Mouse (Mus musculus): ENCODE data around the gene Dgkq. TPM values are rescaled to one million over a fixed set of nuclear protein-coding genes. Genes with fewer than 3 reads are reported as not detected.

Dgkq gene
- polyA plus RNA-seq, 1 experiment from 2014 or later, result 10.7 TPM

DNA sequence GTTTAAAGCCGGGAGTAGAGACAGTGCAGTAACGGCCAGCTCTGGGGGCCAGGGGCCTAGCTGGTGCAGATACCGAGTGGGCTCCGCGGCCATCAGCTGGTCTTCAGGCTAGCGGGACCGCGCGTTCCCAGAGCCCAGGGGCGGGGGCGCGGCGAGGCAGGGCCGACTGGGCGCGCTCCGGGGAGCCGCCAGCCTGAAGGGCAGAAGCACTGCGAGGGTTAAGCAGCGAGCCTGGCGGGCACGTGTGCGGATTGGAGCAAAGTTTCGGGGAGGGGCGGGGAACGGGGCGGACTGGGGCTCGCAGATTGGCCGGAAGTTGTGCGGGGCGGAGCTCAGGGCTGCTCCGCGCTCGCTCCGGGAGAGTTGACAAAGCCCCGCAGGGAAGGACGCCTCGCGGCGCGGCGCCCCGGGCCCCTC, 24.4 kb upstream of the Dgkq start:
- H3K27ac ChIP-seq (ENCODE audit: low read length), result peak overlapping the region; percentile 50; the same call in 1 of the 2 replicates
- H3K4me2 ChIP-seq (ENCODE audit: low read depth, low read length), result peak overlapping the region; percentile 83
- H3K9ac ChIP-seq (ENCODE audit: low read length), result peak overlapping the region; percentile 89
- H3K27me3 ChIP-seq (ENCODE audit: control insufficient read depth, insufficient read depth, low read length), result no peaks in the 10 kb centered on the region
- H3K4me3 ChIP-seq (replicated peaks; ENCODE audit: low read length), result peak overlapping the region; percentile 81
- H3K4me1 ChIP-seq (ENCODE audit: control insufficient read depth, insufficient read depth, low read length), result peaks cover 19% of the 10 kb centered on the region
- ATAC-seq (ENCODE audit: insufficient read depth, low FRiP score), result peak; percentile 96
- no peaks in the 10 kb centered on the region for H3K36me3 ChIP-seq (ENCODE audit: control insufficient read depth, insufficient read depth, low read length)
- H3K9me3 ChIP-seq (replicated peaks; ENCODE audit: control insufficient read depth, low read length), result no peaks in the 10 kb centered on the region
- under 1% methylated on average over 37 of the region's 43 CpGs for WGBS

DNA sequence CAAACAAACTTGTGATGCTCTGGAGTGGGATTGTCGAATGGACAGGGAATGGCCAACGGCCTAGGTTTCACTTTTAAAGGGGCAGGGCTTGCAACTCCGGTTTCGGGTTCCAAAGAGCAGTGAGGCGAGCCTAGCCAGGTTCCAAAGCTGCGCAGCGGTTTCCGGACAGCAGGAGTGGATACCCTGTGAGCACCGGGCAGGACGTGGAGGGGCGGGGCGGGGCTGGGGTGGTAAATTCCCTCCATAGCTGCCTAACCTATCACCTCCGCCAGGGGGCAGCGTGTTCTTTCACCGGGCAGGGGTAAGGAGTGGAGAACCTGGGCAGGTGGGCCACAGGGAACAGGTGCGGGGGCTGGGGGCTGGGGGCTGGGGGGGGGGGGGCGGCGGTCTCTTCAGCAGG, 22.8 kb upstream of the Dgkq start, which contains the start of gene Fgfrl1:
Gene Fgfrl1 (plus strand): TSS at position 112 of the 400 bp plus-strand sequence.
- H3K36me3 ChIP-seq (ENCODE audit: control insufficient read depth, insufficient read depth, low read length), result no peaks in the 10 kb centered on the region
- H3K4me3 ChIP-seq (replicated peaks; ENCODE audit: low read length), result peak within 1 kb of the TSS; percentile 81
- H3K27ac ChIP-seq (ENCODE audit: low read length), result no peak within 1 kb of the TSS
- H3K4me1 ChIP-seq (ENCODE audit: control insufficient read depth, insufficient read depth, low read length), result peaks cover 16% of the 10 kb centered on the region
- no peaks in the 10 kb centered on the region for H3K27me3 ChIP-seq (ENCODE audit: control insufficient read depth, insufficient read depth, low read length)
- H3K9ac ChIP-seq (ENCODE audit: low read length), result peak within 1 kb of the TSS; percentile 81
- ATAC-seq (ENCODE audit: insufficient read depth, low FRiP score), result 0 out of 2 replicates have a peak, but pooled peaks have one; percentile 8
- H3K9me3 ChIP-seq (replicated peaks; ENCODE audit: control insufficient read depth, low read length), result no peaks in the 10 kb centered on the region
- 2% methylated on average over 16 of the region's 18 CpGs for WGBS
- H3K4me2 ChIP-seq (ENCODE audit: low read depth, low read length), result peak within 1 kb of the TSS; percentile 83

DNA sequence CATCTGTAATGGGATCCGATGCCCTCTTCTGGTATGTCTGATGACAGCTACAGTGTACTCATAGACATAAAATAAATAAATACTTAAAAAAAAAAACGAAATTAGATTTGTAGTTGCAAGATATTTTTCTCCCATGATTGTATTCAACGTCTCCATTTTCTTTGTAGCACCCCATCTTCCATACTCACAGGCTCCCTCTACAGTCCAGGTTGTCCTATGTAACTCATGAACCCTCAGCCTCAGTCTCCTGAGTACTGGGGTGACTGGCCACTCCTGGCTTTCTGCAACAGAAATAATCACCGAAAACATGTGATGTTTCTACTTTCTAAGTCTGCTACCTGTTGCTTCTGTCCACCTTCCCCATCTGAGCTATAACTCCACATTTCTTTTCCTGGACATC, 21.7 kb upstream of the Dgkq start:
- no peaks in the 10 kb centered on the region for H3K36me3 ChIP-seq (ENCODE audit: control insufficient read depth, insufficient read depth, low read length)

DNA sequence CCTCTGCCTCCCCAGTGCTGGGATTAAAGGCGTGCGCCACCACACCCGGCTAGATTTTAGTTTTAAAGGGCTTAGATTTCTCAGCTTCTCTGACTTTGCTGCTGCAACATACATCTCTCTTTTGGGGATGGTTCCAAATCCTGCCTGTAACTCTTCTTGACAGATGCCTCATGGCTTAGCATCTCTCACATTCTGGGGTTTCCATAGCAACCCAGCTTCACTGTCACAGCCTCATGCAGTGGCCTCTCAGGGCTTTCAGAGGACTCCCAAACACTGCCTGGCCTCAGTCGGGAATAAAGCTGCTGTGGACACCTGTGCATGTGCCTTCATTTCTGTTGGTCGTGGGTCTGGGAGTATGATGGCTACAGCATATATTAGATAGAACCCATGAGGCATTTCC, 19.6 kb upstream of the Dgkq start:
- ATAC-seq (ENCODE audit: insufficient read depth, low FRiP score), result no peak
- 76% methylated on average over 5 of the region's 5 CpGs for WGBS

More for the DNA sequence above, 21.7 kb upstream of the Dgkq start:
- Histone ChIP-seq H3K27ac (ENCODE audit: low read length) (no peak overlapping the region), H3K4me1 (ENCODE audit: control insufficient read depth, insufficient read depth, low read length) (peaks cover 11% of the 10 kb centered on the region), H3K4me2 (ENCODE audit: low read depth, low read length) (no peak overlapping the region), H3K9me3 (replicated peaks; ENCODE audit: control insufficient read depth, low read length) (no peaks in the 10 kb centered on the region), H3K9ac (ENCODE audit: low read length) (no peak overlapping the region), H3K4me3 (replicated peaks; ENCODE audit: low read length) (no peak overlapping the region), H3K27me3 (ENCODE audit: control insufficient read depth, insufficient read depth, low read length) (no peaks in the 10 kb centered on the region)
- 64% methylated on average over 4 of the region's 4 CpGs for WGBS
- no peak for ATAC-seq (ENCODE audit: insufficient read depth, low FRiP score)

DNA sequence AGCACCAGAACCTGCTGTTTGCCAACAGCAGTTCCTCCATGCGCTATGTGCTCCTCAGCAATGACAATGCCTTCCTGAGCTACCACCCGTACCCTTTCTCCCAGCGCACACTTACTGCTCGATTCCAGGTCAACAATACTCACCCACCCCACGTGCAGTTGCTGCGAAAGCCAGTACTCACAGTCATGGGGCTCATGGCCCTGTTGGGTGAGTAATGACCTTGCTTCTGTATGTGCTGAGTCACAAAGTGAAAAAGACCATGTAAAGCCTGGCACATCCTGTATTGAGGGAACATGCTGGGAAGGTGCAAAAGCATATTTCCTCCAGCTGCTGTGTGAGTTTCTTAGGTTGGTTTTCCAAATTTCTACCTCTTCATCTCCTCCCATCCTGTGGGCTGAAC, 11.4 kb upstream of the Dgkq start:
- no peak overlapping the region for H3K4me2 ChIP-seq (ENCODE audit: low read depth, low read length)
- H3K36me3 ChIP-seq (ENCODE audit: control insufficient read depth, insufficient read depth, low read length), result no peaks in the 10 kb centered on the region
- H3K9ac ChIP-seq (ENCODE audit: low read length), result no peak overlapping the region
- no peaks in the 10 kb centered on the region for H3K9me3 ChIP-seq (replicated peaks; ENCODE audit: control insufficient read depth, low read length)
- H3K27me3 ChIP-seq (ENCODE audit: control insufficient read depth, insufficient read depth, low read length), result no peaks in the 10 kb centered on the region
- H3K4me1 ChIP-seq (ENCODE audit: control insufficient read depth, insufficient read depth, low read length), result peaks cover 14% of the 10 kb centered on the region
- WGBS, result 91% methylated on average over 6 of the region's 6 CpGs
- no peak overlapping the region for H3K4me3 ChIP-seq (replicated peaks; ENCODE audit: low read length)
- H3K27ac ChIP-seq (ENCODE audit: low read length), result no peak overlapping the region
- ATAC-seq (ENCODE audit: insufficient read depth, low FRiP score), result no peak

More for the DNA sequence above, 19.6 kb upstream of the Dgkq start:
- H3K4me2 ChIP-seq (ENCODE audit: low read depth, low read length), result no peak overlapping the region
- H3K9me3 ChIP-seq (replicated peaks; ENCODE audit: control insufficient read depth, low read length), result no peaks in the 10 kb centered on the region
- no peak overlapping the region for H3K27ac ChIP-seq (ENCODE audit: low read length)
- H3K36me3 ChIP-seq (ENCODE audit: control insufficient read depth, insufficient read depth, low read length), result no peaks in the 10 kb centered on the region
- no peak overlapping the region for H3K4me3 ChIP-seq (replicated peaks; ENCODE audit: low read length)
- no peaks in the 10 kb centered on the region for H3K4me1 ChIP-seq (ENCODE audit: control insufficient read depth, insufficient read depth, low read length)
- no peak overlapping the region for H3K9ac ChIP-seq (ENCODE audit: low read length)
- no peaks in the 10 kb centered on the region for H3K27me3 ChIP-seq (ENCODE audit: control insufficient read depth, insufficient read depth, low read length)

DNA sequence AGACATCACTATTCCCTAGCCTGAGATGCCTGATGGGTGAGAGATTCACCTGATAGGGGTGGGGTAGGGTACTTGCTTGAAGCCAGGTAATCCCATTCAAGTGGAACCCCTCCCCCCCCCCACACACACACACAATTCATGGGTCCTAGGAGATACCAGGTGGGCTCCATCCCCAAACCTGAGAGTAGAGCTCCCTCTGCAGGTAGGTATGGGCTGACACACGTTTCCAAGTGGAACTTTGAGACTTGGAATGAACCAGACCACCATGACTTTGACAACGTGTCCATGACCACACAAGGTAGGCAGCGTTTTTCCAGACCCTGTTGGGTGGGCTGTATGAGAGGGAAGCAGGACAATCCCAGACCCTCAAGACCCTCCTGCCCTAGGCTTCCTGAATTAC, 10.4 kb upstream of the Dgkq start:
- no peak for ATAC-seq (ENCODE audit: insufficient read depth, low FRiP score)
- no peak overlapping the region for H3K9ac ChIP-seq (ENCODE audit: low read length)
- H3K36me3 ChIP-seq (ENCODE audit: control insufficient read depth, insufficient read depth, low read length), result no peaks in the 10 kb centered on the region
- WGBS, result 49% methylated on average over 3 of the region's 3 CpGs
- no peak overlapping the region for H3K4me3 ChIP-seq (replicated peaks; ENCODE audit: low read length)
- no peak overlapping the region for H3K27ac ChIP-seq (ENCODE audit: low read length)
- no peak overlapping the region for H3K4me2 ChIP-seq (ENCODE audit: low read depth, low read length)
- H3K27me3 ChIP-seq (ENCODE audit: control insufficient read depth, insufficient read depth, low read length), result no peaks in the 10 kb centered on the region
- H3K4me1 ChIP-seq (ENCODE audit: control insufficient read depth, insufficient read depth, low read length), result peaks cover 17% of the 10 kb centered on the region
- H3K9me3 ChIP-seq (replicated peaks; ENCODE audit: control insufficient read depth, low read length), result no peaks in the 10 kb centered on the region

DNA sequence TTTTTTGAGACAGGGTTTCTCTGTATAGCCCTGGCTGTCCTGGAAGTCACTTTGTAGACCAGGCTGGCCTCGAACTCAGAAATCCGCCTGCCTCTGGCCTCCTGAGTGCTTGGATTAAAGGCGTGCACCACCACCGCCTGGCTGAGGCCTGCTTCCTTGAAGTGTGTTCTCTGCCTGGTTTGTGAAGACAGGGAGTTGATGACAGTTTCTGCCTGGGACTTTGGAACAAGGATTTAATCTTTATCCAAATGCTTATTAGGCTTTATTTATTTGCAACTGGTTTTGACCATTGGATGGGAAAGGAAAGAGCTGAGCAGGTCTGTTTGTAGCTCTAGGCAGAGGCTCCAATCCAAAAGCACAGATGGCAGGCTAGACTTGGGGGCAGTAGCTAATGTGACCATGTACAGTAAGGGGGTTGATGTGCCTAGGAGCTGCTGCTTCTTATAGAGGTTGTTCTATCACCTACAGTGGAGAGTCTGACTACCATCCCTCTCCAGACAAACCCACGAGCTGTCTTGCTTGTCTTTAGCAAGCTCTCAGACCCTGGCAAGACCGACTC, 8.9 kb upstream of the Dgkq start:
- 88% methylated on average over 6 of the region's 6 CpGs for WGBS
- ATAC-seq (ENCODE audit: insufficient read depth, low FRiP score), result no peak
- Histone ChIP-seq H3K4me2 (ENCODE audit: low read depth, low read length) (no peak overlapping the region), H3K27me3 (ENCODE audit: control insufficient read depth, insufficient read depth, low read length) (no peaks in the 10 kb centered on the region), H3K27ac (ENCODE audit: low read length) (no peak overlapping the region), H3K36me3 (ENCODE audit: control insufficient read depth, insufficient read depth, low read length) (no peaks in the 10 kb centered on the region), H3K9ac (ENCODE audit: low read length) (no peak overlapping the region), H3K4me3 (replicated peaks; ENCODE audit: low read length) (no peak overlapping the region), H3K9me3 (replicated peaks; ENCODE audit: control insufficient read depth, low read length) (no peaks in the 10 kb centered on the region), H3K4me1 (ENCODE audit: control insufficient read depth, insufficient read depth, low read length) (peaks cover 17% of the 10 kb centered on the region)

DNA sequence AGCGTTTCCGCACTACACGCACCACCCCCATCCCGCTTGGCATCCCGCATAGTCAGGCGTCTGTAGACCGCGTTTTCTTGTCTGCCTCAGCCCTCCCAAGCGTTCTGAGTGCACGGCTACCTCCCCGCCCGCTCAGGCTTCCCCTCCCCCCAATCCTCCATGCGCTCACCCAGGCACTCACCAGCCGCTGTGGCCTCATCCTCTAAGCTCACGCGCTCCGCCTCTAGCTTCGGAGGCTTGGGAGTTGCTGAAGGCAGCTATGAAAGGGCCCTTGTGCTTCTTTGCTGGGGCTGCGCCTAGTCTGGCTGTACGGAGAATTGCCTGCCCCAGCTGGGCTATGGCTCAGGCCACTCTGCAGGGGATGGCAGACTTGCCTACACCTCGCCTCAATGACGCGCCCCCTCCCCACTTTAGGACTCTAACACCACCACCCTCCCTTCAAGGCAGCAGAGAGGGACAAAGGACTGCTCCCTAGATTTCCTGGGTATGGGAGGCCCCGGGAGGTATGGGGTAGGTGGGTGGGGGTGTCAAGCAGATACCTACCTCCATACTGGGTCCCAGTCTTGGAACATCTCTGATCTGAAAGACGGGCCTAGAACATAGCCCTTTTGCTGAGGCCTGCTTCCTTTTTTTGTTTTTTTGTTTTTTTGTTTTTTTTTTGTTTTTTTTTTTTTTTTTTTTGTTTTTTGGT, 8.3 kb upstream of the Dgkq start:
- Histone ChIP-seq H3K4me3 (replicated peaks; ENCODE audit: low read length) (peak overlapping the region; percentile 39), H3K4me1 (ENCODE audit: control insufficient read depth, insufficient read depth, low read length) (peaks cover 17% of the 10 kb centered on the region), H3K4me2 (ENCODE audit: low read depth, low read length) (peak overlapping the region; percentile 59), H3K27me3 (ENCODE audit: control insufficient read depth, insufficient read depth, low read length) (no peaks in the 10 kb centered on the region), H3K27ac (ENCODE audit: low read length) (peak overlapping the region; percentile 49), H3K9ac (ENCODE audit: low read length) (peak overlapping the region; percentile 66), H3K9me3 (replicated peaks; ENCODE audit: control insufficient read depth, low read length) (no peaks in the 10 kb centered on the region), H3K36me3 (ENCODE audit: control insufficient read depth, insufficient read depth, low read length) (no peaks in the 10 kb centered on the region; the same call in 1 of the 2 replicates)
- peak; percentile 69 for ATAC-seq (ENCODE audit: insufficient read depth, low FRiP score)
- WGBS, result 5% methylated on average over 25 of the region's 25 CpGs

DNA sequence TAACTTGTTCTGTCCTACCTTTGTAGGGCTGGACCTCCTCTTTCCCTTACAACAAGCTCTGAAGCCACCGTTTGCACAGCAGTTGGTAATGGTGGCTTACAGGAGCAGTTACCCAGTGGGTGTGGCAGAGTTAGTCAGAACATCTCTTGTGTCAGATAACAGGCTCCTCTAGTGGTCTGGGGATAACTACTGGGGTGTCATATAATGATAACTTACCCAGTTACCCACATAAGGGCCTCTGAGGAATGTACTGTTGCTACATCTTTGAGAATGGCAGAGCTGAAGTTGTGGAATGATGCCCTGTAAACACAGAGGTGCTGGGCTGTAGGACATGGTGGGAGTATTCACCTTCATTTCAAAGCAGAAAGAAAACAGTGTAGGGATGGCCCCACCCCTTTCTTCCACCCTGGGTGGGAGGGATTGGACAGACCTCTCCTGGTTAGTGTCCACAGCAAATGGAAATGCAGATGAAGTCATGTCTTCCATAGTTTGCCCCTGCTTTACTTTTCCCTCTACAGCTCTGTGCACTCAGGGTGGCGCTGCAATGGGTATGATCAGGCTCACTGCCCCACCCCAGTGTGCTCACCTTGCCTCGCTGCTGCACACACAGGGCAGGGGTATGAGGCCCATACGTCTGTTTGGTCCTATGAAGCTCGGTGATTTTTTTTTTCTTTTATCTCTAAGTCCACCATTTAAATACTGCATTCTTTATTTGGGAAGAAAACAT, 7.5 kb upstream of the Dgkq start:
- ATAC-seq (ENCODE audit: insufficient read depth, low FRiP score), result peak; percentile 49; the same call in 1 of the 2 replicates
- Histone ChIP-seq H3K4me1 (ENCODE audit: control insufficient read depth, insufficient read depth, low read length) (peaks cover 17% of the 10 kb centered on the region), H3K27me3 (ENCODE audit: control insufficient read depth, insufficient read depth, low read length) (no peaks in the 10 kb centered on the region), H3K4me3 (replicated peaks; ENCODE audit: low read length) (peak overlapping the region; percentile 39), H3K36me3 (ENCODE audit: control insufficient read depth, insufficient read depth, low read length) (peaks cover 6% of the 10 kb centered on the region), H3K4me2 (ENCODE audit: low read depth, low read length) (peak overlapping the region; percentile 59), H3K9me3 (replicated peaks; ENCODE audit: control insufficient read depth, low read length) (no peaks in the 10 kb centered on the region), H3K9ac (ENCODE audit: low read length) (peak overlapping the region; percentile 66), H3K27ac (ENCODE audit: low read length) (peak overlapping the region; percentile 49)
- WGBS, result 14% methylated on average over 5 of the region's 5 CpGs
